In genomic region chr2:36172136-36172535, GRCm38 (mm10) we compare ENCODE assay signal across 14 mouse cellular contexts. TPM values are rescaled to one million over a fixed set of nuclear protein-coding genes. Genes with fewer than 3 reads are reported as not detected.
A peak's percentile ranks its signal among the peaks of the same experiment; 100 is the strongest.
DNase-seq lines count a peak whose midpoint lies in the region; ATAC-seq lines count a peak whose summit lies in the region.
"Had no signal": no experiment of that assay in that cellular context is flagged by ENCODE, and none has a peak within 500 bp of the region (broad histone marks: within the 10 kb centered on the region; RNA-seq: fewer than 3 reads in every experiment).

No protein-coding gene starts in this region.

- H3K4me1 ChIP-seq in embryonic facial prominence, embryonic 13.5 days: peaks cover 37% of the 10 kb centered on the region
- H3K4me1 ChIP-seq in hindbrain, embryonic 13.5 days (replicated peaks): peaks cover 11% of the 10 kb centered on the region

- no peak overlapping the region for H3K9ac ChIP-seq in embryonic facial prominence, embryonic 13.5 days
- H3K9ac ChIP-seq in hindbrain, embryonic 13.5 days: no peak overlapping the region
- H3K9ac ChIP-seq: kidney, embryonic 15.5 days; limb, embryonic 15.5 days had no signal

- 41% methylated on average over 4 of the region's 4 CpGs for WGBS in embryonic facial prominence, embryonic 13.5 days
- WGBS in hindbrain, embryonic 13.5 days: 59% methylated on average over 4 of the region's 4 CpGs

- peaks cover 3% of the 10 kb centered on the region for H3K36me3 ChIP-seq in embryonic facial prominence, embryonic 13.5 days
- H3K36me3 ChIP-seq in hindbrain, embryonic 13.5 days: peaks cover 16% of the 10 kb centered on the region

- H3K4me3 ChIP-seq in embryonic facial prominence, embryonic 13.5 days: no peak overlapping the region
- H3K4me3 ChIP-seq in hindbrain, embryonic 13.5 days: no peak overlapping the region
- H3K4me3 ChIP-seq: kidney, embryonic 15.5 days; limb, embryonic 15.5 days had no signal

- intact Hi-C loops in left cerebral cortex, postnatal 4 days (cut with DNase I): no loop called here
- intact Hi-C loops in left cerebral cortex, postnatal 10 days (cut with DNase I): no loop called here

- no peaks in the 10 kb centered on the region for H3K27me3 ChIP-seq in embryonic facial prominence, embryonic 13.5 days
- H3K27me3 ChIP-seq in hindbrain, embryonic 13.5 days: no peaks in the 10 kb centered on the region
- H3K27me3 ChIP-seq: kidney, embryonic 15.5 days; limb, embryonic 15.5 days had no signal

- peak; percentile 67; the same call in 1 of the 2 replicates for ATAC-seq in embryonic facial prominence, embryonic 13.5 days (ENCODE audit: insufficient number of reproducible peaks, insufficient read depth, low FRiP score, low TSS enrichment, low read depth)
- ATAC-seq in hindbrain, embryonic 13.5 days (ENCODE audit: low FRiP score): no peak
- ATAC-seq: hindbrain, embryonic 16.5 days had no signal

- no peaks in the 10 kb centered on the region for H3K9me3 ChIP-seq in embryonic facial prominence, embryonic 13.5 days
- no peaks in the 10 kb centered on the region for H3K9me3 ChIP-seq in hindbrain, embryonic 13.5 days
- H3K9me3 ChIP-seq: kidney, embryonic 15.5 days; limb, embryonic 15.5 days had no signal

- DNase-seq in left cerebral cortex, postnatal 4 days: peak; percentile 13
- DNase-seq in left cerebral cortex, postnatal 10 days (ENCODE audit: extremely low spot score in 1 of 2, low spot score in 2 of 2): no peak
- DNase-seq in Muller cell, postnatal 12 days (ENCODE audit: inconsistent ontology term): peak; percentile 6
- DNase-seq in lung, postnatal 14 days: peak; percentile 46
- DNase-seq in cerebellum, postnatal 36 days: no peak
- DNase-seq: adrenal gland, postnatal 14 days; cerebellum, adult 11 months; gastrocnemius, postnatal 25 days; thymus, adult 2 months had no signal

- 0 out of 2 replicates have a peak overlapping the region, but pooled peaks have one; percentile 24 for H3K27ac ChIP-seq in embryonic facial prominence, embryonic 13.5 days
- H3K27ac ChIP-seq in hindbrain, embryonic 13.5 days: no peak overlapping the region
- H3K27ac ChIP-seq: kidney, embryonic 15.5 days; limb, embryonic 15.5 days had no signal

- no peak overlapping the region for H3K4me2 ChIP-seq in embryonic facial prominence, embryonic 13.5 days
- H3K4me2 ChIP-seq in hindbrain, embryonic 13.5 days: no peak overlapping the region
- H3K4me2 ChIP-seq: kidney, embryonic 15.5 days; limb, embryonic 15.5 days had no signal

RNA-seq across cellular contexts. Expression of gene Rbm18, which starts 35.6 kb away (rescaled TPM):
- 10 to 100 TPM; 48.1 to 52.6 TPM for total RNA-seq in left cerebral cortex, postnatal 4 days (2021)
- 10 to 100 TPM; 53.4 to 54.7 TPM for total RNA-seq in left cerebral cortex, postnatal 10 days (2021)
- polyA plus RNA-seq in embryonic facial prominence, embryonic 13.5 days (2015; fragmentation: Nextera tagmentation; extraction: Ambion mirVana): 82.8 and 85.6 TPM in 2 replicates
- polyA plus RNA-seq in hindbrain, embryonic 13.5 days (2015; fragmentation: Nextera tagmentation; extraction: Ambion mirVana): 142 and 148 TPM in 2 replicates

RNA-seq across cellular contexts. Expression of gene Mrrf, which starts 35.9 kb away (rescaled TPM):
- 10 to 100 TPM; 12.9 to 21.4 TPM for total RNA-seq in left cerebral cortex, postnatal 4 days (2021)
- total RNA-seq in left cerebral cortex, postnatal 10 days (2021): 10 to 100 TPM; 16.1 to 17.3 TPM
- 27.6 and 34.7 TPM in 2 replicates for polyA plus RNA-seq in embryonic facial prominence, embryonic 13.5 days (2015; fragmentation: Nextera tagmentation; extraction: Ambion mirVana)
- 23.8 and 27.2 TPM in 2 replicates for polyA plus RNA-seq in hindbrain, embryonic 13.5 days (2015; fragmentation: Nextera tagmentation; extraction: Ambion mirVana)

RNA-seq across cellular contexts. Expression of gene Ptgs1, which starts 58.1 kb away (rescaled TPM):
- total RNA-seq in left cerebral cortex, postnatal 4 days (2021): 1 to 10 TPM; 5.5 to 7.1 TPM
- total RNA-seq in left cerebral cortex, postnatal 10 days (2021): 10 to 100 TPM; 11.8 to 13.0 TPM
- polyA plus RNA-seq in embryonic facial prominence, embryonic 13.5 days (2015; fragmentation: Nextera tagmentation; extraction: Ambion mirVana): 6.6 and 6.9 TPM in 2 replicates
- polyA plus RNA-seq in hindbrain, embryonic 13.5 days (2015; fragmentation: Nextera tagmentation; extraction: Ambion mirVana): 5.1 and 5.2 TPM in 2 replicates

Comparison
In these comparisons a context has a peak if more than half of its experiments do, and no peak if none do; other contexts are left out.
1. DNase-seq: peak in left cerebral cortex, postnatal 4 days (single experiment), Muller cell, postnatal 12 days (single experiment) and lung, postnatal 14 days (single experiment); none in left cerebral cortex, postnatal 10 days (0 of 2) and cerebellum, postnatal 36 days (0 of 2).